25 mouse cellular contexts compared by ENCODE assay signal in the genomic region with DNA sequence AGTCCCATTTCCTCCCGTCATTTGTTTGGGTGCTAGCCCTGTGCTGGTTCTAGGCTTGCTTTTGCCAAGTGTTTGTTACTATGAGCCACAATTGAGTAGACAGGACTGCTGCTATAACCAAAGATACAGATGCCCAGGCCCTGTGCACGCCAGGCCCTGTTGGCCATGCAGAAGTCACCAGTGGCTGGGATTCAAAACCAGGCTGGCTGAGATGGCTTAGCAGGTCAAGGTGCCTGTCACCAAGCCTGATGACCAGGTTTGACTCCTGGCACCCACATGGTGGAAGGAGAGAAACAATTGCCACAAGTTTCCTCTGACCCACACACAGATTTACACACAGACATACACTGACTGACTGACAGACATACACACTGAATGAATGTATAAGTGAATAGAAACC. TPM values are rescaled to one million over a fixed set of nuclear protein-coding genes. Genes with fewer than 3 reads are reported as not detected.
A peak's percentile ranks its signal among the peaks of the same experiment; 100 is the strongest.
DNase-seq lines count a peak whose midpoint lies in the region; ATAC-seq lines count a peak whose summit lies in the region.
"Had no signal": no experiment of that assay in that cellular context is flagged by ENCODE, and none has a peak within 500 bp of the region (broad histone marks: within the 10 kb centered on the region; RNA-seq: fewer than 3 reads in every experiment).

No protein-coding gene starts in this region.

- H3K4me2 ChIP-seq in heart, embryonic 11.5 days, result no peak overlapping the region
- H3K4me2 ChIP-seq in midbrain, embryonic 11.5 days, result no peak overlapping the region
- H3K4me2 ChIP-seq in midbrain, embryonic 13.5 days (replicated peaks), result no peak overlapping the region
- H3K4me2 ChIP-seq: embryonic facial prominence, embryonic 13.5 days; embryonic facial prominence, embryonic 15.5 days; forebrain, embryonic 12.5 days had no signal

- no peak overlapping the region for H3K4me3 ChIP-seq in heart, embryonic 10.5 days
- H3K4me3 ChIP-seq in heart, embryonic 11.5 days (ENCODE audit: low read depth, low read length), result no peak overlapping the region
- no peak overlapping the region for H3K4me3 ChIP-seq in midbrain, embryonic 11.5 days (ENCODE audit: low read depth, low read length)
- no peak overlapping the region for H3K4me3 ChIP-seq in midbrain, embryonic 13.5 days (replicated peaks)
- H3K4me3 ChIP-seq: embryonic facial prominence, embryonic 13.5 days; embryonic facial prominence, embryonic 15.5 days; erythroblast, embryonic 14.5 days; forebrain, embryonic 10.5 days; forebrain, embryonic 12.5 days had no signal

- H3K9ac ChIP-seq in heart, embryonic 11.5 days (ENCODE audit: low read depth, low read length), result no peak overlapping the region
- no peak overlapping the region for H3K9ac ChIP-seq in midbrain, embryonic 11.5 days (ENCODE audit: low read length)
- H3K9ac ChIP-seq in midbrain, embryonic 13.5 days (replicated peaks), result no peak overlapping the region
- H3K9ac ChIP-seq: embryonic facial prominence, embryonic 13.5 days; embryonic facial prominence, embryonic 15.5 days; forebrain, embryonic 12.5 days had no signal

- H3K27ac ChIP-seq in heart, embryonic 10.5 days, result no peak overlapping the region
- H3K27ac ChIP-seq in heart, embryonic 11.5 days (ENCODE audit: low read depth, low read length), result no peak overlapping the region
- no peak overlapping the region for H3K27ac ChIP-seq in midbrain, embryonic 11.5 days (ENCODE audit: low read depth, low read length)
- H3K27ac ChIP-seq in midbrain, embryonic 13.5 days, result no peak overlapping the region
- H3K27ac ChIP-seq: embryonic facial prominence, embryonic 13.5 days; embryonic facial prominence, embryonic 15.5 days; forebrain, embryonic 10.5 days; forebrain, embryonic 12.5 days had no signal

- ATAC-seq in heart, embryonic 11.5 days (replicated peaks; ENCODE audit: insufficient number of reproducible peaks, low FRiP score, low TSS enrichment), result no peak
- no peak for ATAC-seq in midbrain, embryonic 11.5 days (ENCODE audit: low FRiP score)
- no peak for ATAC-seq in midbrain, embryonic 13.5 days
- ATAC-seq: CD4-positive, CD25-positive, alpha-beta regulatory T cell, adult 4 months; forebrain, embryonic 14.5 days; forebrain, embryonic 16.5 days had no signal

- WGBS in heart, embryonic 10.5 days, result 90% methylated on average over 2 of the region's 2 CpGs
- WGBS in heart, embryonic 11.5 days (ENCODE audit: insufficient replicate concordance), result 92% methylated on average over 2 of the region's 2 CpGs
- 97% methylated on average over 2 of the region's 2 CpGs for WGBS in midbrain, embryonic 11.5 days
- whole genome bisulfite sequencing in midbrain, embryonic 13.5 days, result 90% methylated on average over 2 of the region's 2 CpGs

- peaks cover 14% of the 10 kb centered on the region for H3K36me3 ChIP-seq in heart, embryonic 10.5 days
- H3K36me3 ChIP-seq in heart, embryonic 11.5 days (ENCODE audit: control insufficient read depth, insufficient read depth, low read length), result peaks cover 5% of the 10 kb centered on the region; the same call in 1 of the 2 replicates
- 0 out of 2 replicates have a peak, but pooled peaks cover 3% of the 10 kb centered on the region for H3K36me3 ChIP-seq in midbrain, embryonic 11.5 days (ENCODE audit: control insufficient read depth, insufficient read depth, low read length)
- peaks cover 17% of the 10 kb centered on the region for H3K36me3 ChIP-seq in midbrain, embryonic 13.5 days

- H3K9me3 ChIP-seq in heart, embryonic 10.5 days, result no peaks in the 10 kb centered on the region
- no peaks in the 10 kb centered on the region for H3K9me3 ChIP-seq in heart, embryonic 11.5 days (replicated peaks; ENCODE audit: control insufficient read depth, low read length)
- H3K9me3 ChIP-seq in midbrain, embryonic 11.5 days (ENCODE audit: control insufficient read depth, low read length), result no peaks in the 10 kb centered on the region
- H3K9me3 ChIP-seq in midbrain, embryonic 13.5 days, result no peaks in the 10 kb centered on the region
- H3K9me3 ChIP-seq: embryonic facial prominence, embryonic 13.5 days; embryonic facial prominence, embryonic 15.5 days; forebrain, embryonic 10.5 days; forebrain, embryonic 12.5 days had no signal

- H3K27me3 ChIP-seq in heart, embryonic 10.5 days (ENCODE audit: insufficient read depth, poor library complexity, severe bottlenecking), result no peaks in the 10 kb centered on the region
- no peaks in the 10 kb centered on the region for H3K27me3 ChIP-seq in heart, embryonic 11.5 days (ENCODE audit: control insufficient read depth, insufficient read depth, low read length)
- H3K27me3 ChIP-seq in midbrain, embryonic 11.5 days (ENCODE audit: control insufficient read depth, insufficient read depth, low read length), result no peaks in the 10 kb centered on the region
- no peaks in the 10 kb centered on the region for H3K27me3 ChIP-seq in midbrain, embryonic 13.5 days
- H3K27me3 ChIP-seq: CH12.LX; embryonic facial prominence, embryonic 13.5 days; embryonic facial prominence, embryonic 15.5 days; forebrain, embryonic 12.5 days had no signal

- peaks cover 18% of the 10 kb centered on the region for H3K4me1 ChIP-seq in heart, embryonic 10.5 days
- H3K4me1 ChIP-seq in heart, embryonic 11.5 days (ENCODE audit: control insufficient read depth, insufficient read depth, low read length), result peaks cover 9% of the 10 kb centered on the region
- H3K4me1 ChIP-seq in midbrain, embryonic 11.5 days (ENCODE audit: control insufficient read depth, insufficient read depth, low read length), result peaks cover 8% of the 10 kb centered on the region
- peaks cover 11% of the 10 kb centered on the region for H3K4me1 ChIP-seq in midbrain, embryonic 13.5 days (replicated peaks)

- peak; percentile 19 for DNase-seq in heart, embryonic 10.5 days (ENCODE audit: low spot score)
- DNase-seq in midbrain, embryonic 11.5 days (ENCODE audit: low spot score, missing footprints), result peak; percentile 53
- DNase-seq in ES-CJ7 (ENCODE audit: low read depth, low spot score), result peak; percentile 2
- DNase-seq: adrenal gland, adult 2 months; adrenal gland, postnatal 10 days; adrenal gland, postnatal 25 days; B cell, adult 2 months; cerebellum, adult 11 months; cerebellum, adult 18-20 months; cerebellum, adult 8-10 months; cerebellum, adult 9-11 months; cerebellum, postnatal 14 days; cerebellum, postnatal 36 days; embryo, embryonic 11 days had no signal

RNA-seq across cellular contexts. Expression of a gene that starts 3.0 kb away (rescaled TPM):
- 13.5 and 14.3 TPM in 2 replicates for polyA plus RNA-seq in heart, embryonic 10.5 days (2016; fragmentation: Nextera tagmentation; extraction: Ambion mirVana)
- polyA plus RNA-seq in heart, embryonic 11.5 days (2014; fragmentation: Nextera tagmentation; extraction: Ambion mirVana), result 11.8 and 12.4 TPM in 2 replicates
- 16.5 and 17.2 TPM in 2 replicates for polyA plus RNA-seq in midbrain, embryonic 11.5 days (2014; fragmentation: Nextera tagmentation; extraction: Ambion mirVana)
- 22.7 and 25.3 TPM in 2 replicates for polyA plus RNA-seq in midbrain, embryonic 13.5 days (2015; fragmentation: Nextera tagmentation; extraction: Ambion mirVana)

RNA-seq across cellular contexts. Expression of a gene that starts 25.2 kb away (rescaled TPM):
- polyA plus RNA-seq in heart, embryonic 10.5 days (2016; fragmentation: Nextera tagmentation; extraction: Ambion mirVana), result 321 and 398 TPM in 2 replicates
- polyA plus RNA-seq in heart, embryonic 11.5 days (2014; fragmentation: Nextera tagmentation; extraction: Ambion mirVana), result 337 and 363 TPM in 2 replicates
- 398 and 408 TPM in 2 replicates for polyA plus RNA-seq in midbrain, embryonic 11.5 days (2014; fragmentation: Nextera tagmentation; extraction: Ambion mirVana)
- 252 and 266 TPM in 2 replicates for polyA plus RNA-seq in midbrain, embryonic 13.5 days (2015; fragmentation: Nextera tagmentation; extraction: Ambion mirVana)

RNA-seq across cellular contexts. Expression of a gene that starts 38.0 kb away (rescaled TPM):
- polyA plus RNA-seq in heart, embryonic 10.5 days (2016; fragmentation: Nextera tagmentation; extraction: Ambion mirVana), result 244 and 290 TPM in 2 replicates
- 132 and 141 TPM in 2 replicates for polyA plus RNA-seq in heart, embryonic 11.5 days (2014; fragmentation: Nextera tagmentation; extraction: Ambion mirVana)
- polyA plus RNA-seq in midbrain, embryonic 11.5 days (2014; fragmentation: Nextera tagmentation; extraction: Ambion mirVana), result 84.1 and 88.6 TPM in 2 replicates
- polyA plus RNA-seq in midbrain, embryonic 13.5 days (2015; fragmentation: Nextera tagmentation; extraction: Ambion mirVana), result 165 and 176 TPM in 2 replicates

RNA-seq across cellular contexts. Expression of a gene that starts 43.1 kb away (rescaled TPM):
- polyA plus RNA-seq in heart, embryonic 10.5 days (2016; fragmentation: Nextera tagmentation; extraction: Ambion mirVana), result 81.1 and 87.1 TPM in 2 replicates
- 72.8 and 94.6 TPM in 2 replicates for polyA plus RNA-seq in heart, embryonic 11.5 days (2014; fragmentation: Nextera tagmentation; extraction: Ambion mirVana)
- 109 and 111 TPM in 2 replicates for polyA plus RNA-seq in midbrain, embryonic 11.5 days (2014; fragmentation: Nextera tagmentation; extraction: Ambion mirVana)
- 52.1 and 52.7 TPM in 2 replicates for polyA plus RNA-seq in midbrain, embryonic 13.5 days (2015; fragmentation: Nextera tagmentation; extraction: Ambion mirVana)

Comparison
In these comparisons a context has a peak if more than half of its experiments do, and no peak if none do; other contexts are left out.
1. DNase-seq: peak in every context shown above with its lines; median percentile 53 in midbrain, embryonic 11.5 days; 19 in heart, embryonic 10.5 days; 2 in ES-CJ7.